Mouse (Mus musculus) limb, embryonic 10.5 days (tissue): ENCODE results near the gene Prom2. TPM values are rescaled to one million over a fixed set of nuclear protein-coding genes. Genes with fewer than 3 reads are reported as not detected.

Source experiments
- DNase-seq: peaks from one replicate; pipeline ENCODE4 v3.0.0-alpha.2; 2017; ENCODE audit warnings: low spot score
- H3K27ac ChIP-seq: fragments of 300-500 bp; sonication (generic); 2 replicates; pipeline ENCODE4 v1.5.1; 2016; ENCODE audit warnings: mild to moderate bottlenecking
- H3K27me3 ChIP-seq: fragments of 300-500 bp; sonication (generic); 2 replicates; pipeline ENCODE4 v1.6.1; 2016; ENCODE audit warnings: low read depth, mild to moderate bottlenecking; ENCODE audit not compliant: poor library complexity, severe bottlenecking
- H3K36me3 ChIP-seq: fragments of 300-500 bp; sonication (generic); 2 replicates; pipeline ENCODE4 v1.6.1; 2016; ENCODE audit warnings: mild to moderate bottlenecking, moderate library complexity
- H3K4me1 ChIP-seq: fragments of 300-500 bp; sonication (generic); 2 replicates; pipeline ENCODE4 v1.6.1; 2016
- H3K4me3 ChIP-seq: fragments of 300-500 bp; sonication (generic); 2 replicates; pipeline ENCODE4 v1.5.1; 2016; ENCODE audit warnings: mild to moderate bottlenecking, moderate library complexity
- H3K9me3 ChIP-seq: fragments of 300-500 bp; sonication (generic); replicated peaks from 2 replicates; pipeline ENCODE4 v1.6.1; 2016; ENCODE audit warnings: mild to moderate bottlenecking
- WGBS: fragments of 180-500 bp; shearing (Covaris S2); methylation state at CpG from one replicate; pipeline ENCODE4 v1.1.7; 2016; 5-methylcytosine and 5-hydroxymethylcytosine counted together
- polyA plus RNA-seq: library from polyadenylated mRNA; unstranded; fragments of >200 nt; fragmentation: Nextera tagmentation; extraction: Ambion mirVana; gene quantifications from 2 replicates; pipeline ENCODE4 v1.2.1, GENCODE M21; 2016

Gene Prom2
- polyA plus RNA-seq, 1 experiment from 2014 or later: 2.6 TPM

- H3K4me3 ChIP-seq: no peak overlapping the region
- no peak overlapping the region for H3K27ac ChIP-seq
- no peak for DNase-seq
- H3K4me1 ChIP-seq: no peaks in the 10 kb centered on the region
- no peaks in the 10 kb centered on the region for H3K9me3 ChIP-seq
- H3K36me3 ChIP-seq: no peaks in the 10 kb centered on the region
- H3K27me3 ChIP-seq: peaks cover 29% of the 10 kb centered on the region
- WGBS: 56% methylated on average over 8 of the region's 8 CpGs
These were observed 37.3 kb downstream of the Prom2 start for GRCm38 (mm10) chr2:127503751-127504549.

GRCm38 (mm10) chr2:127501061-127501460, 40.2 kb downstream of the Prom2 start:
- Histone ChIP-seq H3K27ac (no peak overlapping the region), H3K9me3 (no peaks in the 10 kb centered on the region), H3K36me3 (no peaks in the 10 kb centered on the region), H3K27me3 (peaks cover 20% of the 10 kb centered on the region), H3K4me3 (no peak overlapping the region), H3K4me1 (no peaks in the 10 kb centered on the region; the same call in 1 of the 2 replicates)
- 55% methylated on average over 7 of the region's 7 CpGs for WGBS
- DNase-seq: peak; percentile 61

GRCm38 (mm10) chr2:127498750-127499149, 42.5 kb downstream of the Prom2 start:
- H3K4me3 ChIP-seq: no peak overlapping the region
- no peaks in the 10 kb centered on the region for H3K9me3 ChIP-seq
- no peaks in the 10 kb centered on the region; the same call in 1 of the 2 replicates for H3K4me1 ChIP-seq
- WGBS: 71% methylated on average over 8 of the region's 8 CpGs
- no peak for DNase-seq
- 0 out of 2 replicates have a peak, but pooled peaks cover 6% of the 10 kb centered on the region for H3K27me3 ChIP-seq
- no peak overlapping the region for H3K27ac ChIP-seq
- H3K36me3 ChIP-seq: no peaks in the 10 kb centered on the region

- no peaks in the 10 kb centered on the region for H3K27me3 ChIP-seq
- no peaks in the 10 kb centered on the region; the same call in 1 of the 2 replicates for H3K4me1 ChIP-seq
- no peak overlapping the region for H3K4me3 ChIP-seq
- no peaks in the 10 kb centered on the region for H3K9me3 ChIP-seq
- DNase-seq: no peak
- no peaks in the 10 kb centered on the region for H3K36me3 ChIP-seq
- no peak overlapping the region for H3K27ac ChIP-seq
- 57% methylated on average over 1 of the region's 1 CpGs for WGBS
These were observed 44.9 kb downstream of the Prom2 start for GRCm38 (mm10) chr2:127496321-127496720.

GRCm38 (mm10) chr2:127484476-127485170, 56.6 kb downstream of the Prom2 start:
- peak overlapping the region; percentile 40 for H3K4me3 ChIP-seq
- WGBS: 8% methylated on average over 19 of the region's 19 CpGs
- H3K36me3 ChIP-seq: no peaks in the 10 kb centered on the region
- no peak overlapping the region for H3K27ac ChIP-seq
- DNase-seq: peak; percentile 80
- H3K4me1 ChIP-seq: peaks cover 37% of the 10 kb centered on the region
- no peaks in the 10 kb centered on the region for H3K9me3 ChIP-seq
- H3K27me3 ChIP-seq: peaks cover 75% of the 10 kb centered on the region

- Histone ChIP-seq H3K4me1 (peaks cover 37% of the 10 kb centered on the region), H3K27ac (no peak overlapping the region), H3K36me3 (no peaks in the 10 kb centered on the region), H3K9me3 (no peaks in the 10 kb centered on the region), H3K4me3 (peak overlapping the region; percentile 63), H3K27me3 (peaks cover 88% of the 10 kb centered on the region)
- peak; percentile 49 for DNase-seq
- whole genome bisulfite sequencing: 1% methylated on average over 21 of the region's 21 CpGs
These were observed 58.3 kb downstream of the Prom2 start for GRCm38 (mm10) chr2:127483001-127483400.

GRCm38 (mm10) chr2:127482533-127482911, 58.7 kb downstream of the Prom2 start:
- Histone ChIP-seq H3K27me3 (peaks cover 88% of the 10 kb centered on the region), H3K9me3 (no peaks in the 10 kb centered on the region), H3K4me1 (peaks cover 37% of the 10 kb centered on the region), H3K36me3 (no peaks in the 10 kb centered on the region), H3K27ac (peak overlapping the region; percentile 75), H3K4me3 (peak overlapping the region; percentile 63)
- DNase-seq: peak; percentile 79
- WGBS: under 1% methylated on average over 21 of the region's 21 CpGs

- no peaks in the 10 kb centered on the region for H3K9me3 ChIP-seq
- peaks cover 37% of the 10 kb centered on the region for H3K4me1 ChIP-seq
- under 1% methylated on average over 59 of the region's 59 CpGs for WGBS
- peaks cover 85% of the 10 kb centered on the region for H3K27me3 ChIP-seq
- peak; percentile 60 for DNase-seq
- peak overlapping the region; percentile 63 for H3K4me3 ChIP-seq
- no peaks in the 10 kb centered on the region for H3K36me3 ChIP-seq
- H3K27ac ChIP-seq: peak overlapping the region; percentile 75
These were observed 59.3 kb downstream of the Prom2 start for GRCm38 (mm10) chr2:127481841-127482532.

- no peak overlapping the region for H3K27ac ChIP-seq
- H3K27me3 ChIP-seq: peaks cover 64% of the 10 kb centered on the region
- no peaks in the 10 kb centered on the region for H3K36me3 ChIP-seq
- H3K4me3 ChIP-seq: no peak overlapping the region
- no peaks in the 10 kb centered on the region for H3K9me3 ChIP-seq
- DNase-seq: no peak
- H3K4me1 ChIP-seq: peaks cover 34% of the 10 kb centered on the region
- 71% methylated on average over 10 of the region's 10 CpGs for WGBS
These were observed 61.5 kb downstream of the Prom2 start for GRCm38 (mm10) chr2:127479763-127480162.

- Histone ChIP-seq H3K9me3 (no peaks in the 10 kb centered on the region), H3K4me1 (peaks cover 29% of the 10 kb centered on the region), H3K27me3 (peaks cover 58% of the 10 kb centered on the region), H3K27ac (no peak overlapping the region), H3K36me3 (no peaks in the 10 kb centered on the region), H3K4me3 (no peak overlapping the region)
- WGBS: 76% methylated on average over 4 of the region's 4 CpGs
- no peak for DNase-seq
These were observed 62.1 kb downstream of the Prom2 start for GRCm38 (mm10) chr2:127479210-127479609.
